Mouse (Mus musculus): ENCODE data around the gene Dennd1a.

Dennd1a gene

GRCm38 (mm10) chr2:37883214-37883613 is 404.0 kb downstream of the Dennd1a start:
- no peak for DNase-seq (ENCODE audit: low read depth, low spot score)

- no peak for DNase-seq (ENCODE audit: low read depth, low spot score)
Observed at GRCm38 (mm10) chr2:37881262-37881913, 405.8 kb downstream of the Dennd1a start.

DNA sequence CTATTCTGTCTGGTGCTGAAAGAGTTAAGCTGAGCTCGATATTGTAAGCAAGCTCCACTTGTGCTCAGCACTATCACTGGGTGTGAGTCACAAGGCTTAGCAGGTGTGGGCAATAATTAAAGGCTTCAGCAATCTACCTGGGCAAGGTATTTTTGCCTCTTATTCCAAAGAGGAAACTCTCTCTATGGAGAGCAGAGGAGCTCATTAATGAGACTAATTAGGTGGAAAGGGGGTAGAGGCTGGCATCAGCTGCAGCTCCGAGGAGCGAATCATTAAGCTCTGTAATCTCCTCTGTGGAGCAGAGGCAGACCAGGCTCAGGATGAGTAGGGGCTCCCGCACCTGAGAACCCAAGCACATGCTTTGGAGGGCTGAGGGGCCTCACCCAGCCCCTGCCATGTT is 407.5 kb downstream of the Dennd1a start:
- no peak for DNase-seq (ENCODE audit: low read depth, low spot score)

- DNase-seq (ENCODE audit: low read depth, low spot score), result no peak
Observed at GRCm38 (mm10) chr2:37872791-37873190, 414.4 kb downstream of the Dennd1a start.

- DNase-seq (ENCODE audit: low read depth, low spot score), result no peak
Observed at GRCm38 (mm10) chr2:37869628-37870027, 417.6 kb downstream of the Dennd1a start.

- DNase-seq (ENCODE audit: low read depth, low spot score), result no peak
Observed at GRCm38 (mm10) chr2:37867387-37867786, 419.8 kb downstream of the Dennd1a start.

GRCm38 (mm10) chr2:37857472-37857871 is 429.7 kb downstream of the Dennd1a start:
- DNase-seq (ENCODE audit: low read depth, low spot score), result no peak

GRCm38 (mm10) chr2:37856955-37857354 is 430.2 kb downstream of the Dennd1a start:
- DNase-seq (ENCODE audit: low read depth, low spot score), result no peak

- DNase-seq (ENCODE audit: low read depth, low spot score), result no peak
Observed at GRCm38 (mm10) chr2:37855226-37855625, 432.0 kb downstream of the Dennd1a start.

GRCm38 (mm10) chr2:37853878-37854435 is 433.2 kb downstream of the Dennd1a start:
- DNase-seq (ENCODE audit: low read depth, low spot score), result no peak

GRCm38 (mm10) chr2:37850626-37851025 is 436.6 kb downstream of the Dennd1a start:
- DNase-seq (ENCODE audit: low read depth, low spot score), result no peak

- DNase-seq (ENCODE audit: low read depth, low spot score), result peak; percentile 7
Observed at GRCm38 (mm10) chr2:37849357-37849756, 437.8 kb downstream of the Dennd1a start.

DNA sequence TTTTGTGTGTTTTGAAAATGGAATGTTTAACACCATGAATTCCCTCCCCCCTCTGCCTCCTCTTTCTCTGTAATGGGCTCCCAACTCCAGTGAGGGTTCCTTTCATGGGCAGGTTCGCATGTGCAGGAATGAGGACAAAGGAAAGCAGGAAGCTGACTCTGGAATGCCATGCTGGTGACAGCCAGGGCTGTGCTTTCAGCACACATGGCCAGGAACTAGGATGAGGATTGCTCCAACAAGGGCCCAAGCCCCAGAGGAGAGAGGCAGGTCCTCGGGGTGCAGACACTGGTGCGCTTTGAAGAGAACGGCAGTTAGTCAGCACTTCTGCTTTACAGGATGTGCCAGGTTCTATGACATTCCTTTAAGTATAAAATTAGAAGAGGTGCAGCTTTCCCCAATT is 444.5 kb downstream of the Dennd1a start:
- DNase-seq (ENCODE audit: low read depth, low spot score), result no peak

GRCm38 (mm10) chr2:37842151-37842569 is 445.0 kb downstream of the Dennd1a start:
- no peak for DNase-seq (ENCODE audit: low read depth, low spot score)

DNA sequence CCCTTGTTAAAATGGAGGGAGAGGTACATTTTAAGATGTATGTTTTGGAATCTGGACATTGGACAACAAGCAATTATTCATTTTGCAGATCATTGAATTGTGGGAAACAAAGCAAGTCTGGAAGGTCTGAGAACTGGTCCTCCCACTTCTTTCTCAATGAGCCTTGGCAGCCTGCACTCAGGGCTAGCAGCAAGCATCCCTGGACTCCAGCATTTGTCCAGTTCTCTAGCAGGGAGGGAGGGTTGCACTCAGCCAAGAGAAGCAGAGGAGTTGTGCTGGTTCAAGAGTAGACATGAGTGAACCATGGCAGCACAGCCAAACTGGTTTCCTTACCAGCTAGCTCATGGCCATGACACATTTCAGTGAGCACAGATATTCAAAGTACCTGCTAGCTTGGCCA is 447.3 kb downstream of the Dennd1a start:
- no peak for DNase-seq (ENCODE audit: low read depth, low spot score)

DNA sequence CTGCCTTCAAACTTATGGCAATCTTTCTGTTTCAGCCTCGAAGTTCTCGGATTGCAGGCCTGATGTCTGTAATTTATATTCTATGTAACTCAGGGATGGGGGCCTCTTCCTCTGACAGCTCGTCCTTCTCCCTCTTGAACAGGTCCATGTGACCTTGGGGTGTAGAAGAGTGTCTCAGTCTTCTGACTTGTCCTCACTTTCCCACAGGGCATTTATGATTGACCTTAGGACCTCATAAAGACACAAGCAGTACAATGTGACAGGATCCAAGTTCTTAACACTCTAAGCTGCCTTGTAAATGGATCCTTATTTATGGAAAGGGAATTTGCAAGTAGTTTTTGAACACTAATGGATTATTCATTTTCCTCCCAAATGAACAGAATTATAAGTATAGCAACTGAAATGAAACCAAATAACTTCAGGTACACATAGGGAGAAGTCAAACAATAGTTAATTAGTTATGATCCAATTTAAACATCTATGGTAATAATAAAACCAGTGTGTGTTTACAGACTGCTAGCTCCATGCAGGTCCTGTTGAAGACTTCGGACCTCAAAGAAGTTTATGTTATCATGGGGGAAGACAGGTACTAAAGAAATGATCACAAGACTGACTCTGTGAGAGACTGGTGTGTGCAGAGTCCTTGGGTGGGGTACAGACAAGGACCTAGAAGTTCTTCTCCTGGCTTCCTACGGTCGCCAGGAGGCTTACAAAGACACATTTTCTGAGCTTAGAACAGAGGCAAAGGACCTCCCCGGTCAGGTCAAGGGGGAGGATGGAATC is 448.8 kb downstream of the Dennd1a start:
- no peak for DNase-seq (ENCODE audit: low read depth, low spot score)

DNA sequence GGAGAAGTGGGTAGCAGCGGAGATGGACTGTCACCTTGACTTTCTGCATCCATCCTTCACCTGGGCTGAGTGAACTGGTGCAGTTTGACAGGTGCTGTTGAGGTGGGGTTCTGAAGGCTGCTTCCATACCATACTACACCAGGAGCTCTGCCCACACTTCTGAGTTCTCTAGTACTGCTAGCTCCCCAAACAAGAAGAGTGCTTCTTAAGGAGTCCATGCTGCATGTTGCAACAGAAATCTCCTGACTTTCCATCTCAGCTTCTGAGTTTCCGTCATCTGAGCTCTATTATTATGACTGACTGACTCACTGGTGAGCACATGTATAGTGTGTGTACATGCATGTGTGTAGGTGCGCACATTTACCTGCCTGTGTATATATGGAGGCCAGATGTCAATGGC is 449.6 kb downstream of the Dennd1a start:
- no peak for DNase-seq (ENCODE audit: low read depth, low spot score)

- DNase-seq (ENCODE audit: low read depth, low spot score), result no peak
Observed at GRCm38 (mm10) chr2:37836926-37837325, 450.3 kb downstream of the Dennd1a start.

- no peak for DNase-seq (ENCODE audit: low read depth, low spot score)
Observed at GRCm38 (mm10) chr2:37832253-37832652, 454.9 kb downstream of the Dennd1a start.

DNA sequence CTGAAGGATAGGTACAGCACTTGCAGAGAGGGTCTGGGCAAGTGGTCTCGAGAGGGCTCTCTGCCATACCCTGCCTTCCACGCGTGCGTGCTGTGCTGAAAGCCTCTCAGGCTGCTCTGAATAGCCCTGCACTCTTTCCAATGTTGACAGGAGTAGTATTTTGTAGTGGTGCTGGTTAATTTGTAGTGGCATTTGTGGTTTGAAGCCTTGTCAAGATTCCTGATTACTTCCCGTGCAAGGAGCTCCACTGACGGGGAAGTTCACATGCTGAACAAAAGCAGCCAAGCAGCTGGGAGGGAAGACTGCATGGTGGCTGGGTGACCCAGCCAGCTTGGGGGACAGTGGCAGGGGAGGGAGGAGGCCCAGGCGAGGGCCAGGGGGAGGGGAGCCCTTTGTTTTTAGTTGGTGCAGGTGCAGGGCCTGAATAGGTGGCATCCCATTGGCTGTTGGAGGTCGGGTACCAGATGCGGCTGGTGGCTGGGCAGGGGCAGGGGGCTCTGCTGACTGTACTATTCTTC is 457.4 kb downstream of the Dennd1a start:
- no peak for DNase-seq (ENCODE audit: low read depth, low spot score)

DNA sequence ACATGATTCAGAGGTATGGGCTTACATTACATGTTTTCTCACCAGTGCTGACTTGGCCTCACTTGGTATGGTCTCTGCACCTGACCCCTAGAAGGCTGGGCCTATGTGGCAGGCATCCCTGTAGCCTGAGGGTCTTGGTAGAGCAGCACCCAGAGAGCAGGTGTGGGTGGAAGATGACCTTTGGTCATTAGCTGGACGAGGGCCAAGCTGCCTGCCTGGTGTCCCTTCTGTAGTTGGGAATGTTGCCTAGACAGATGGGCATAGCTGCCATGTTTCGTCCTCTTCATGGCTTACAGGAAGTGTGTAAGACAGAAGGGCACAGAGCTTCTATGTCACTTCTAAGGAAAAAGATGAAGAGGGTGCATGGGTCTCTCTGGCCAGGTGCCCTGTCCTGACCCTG is 463.4 kb downstream of the Dennd1a start:
- no peak for DNase-seq (ENCODE audit: low read depth, low spot score)

- DNase-seq (ENCODE audit: low read depth, low spot score), result no peak
Observed at GRCm38 (mm10) chr2:37822122-37822521, 465.1 kb downstream of the Dennd1a start.
